In the genomic region with DNA sequence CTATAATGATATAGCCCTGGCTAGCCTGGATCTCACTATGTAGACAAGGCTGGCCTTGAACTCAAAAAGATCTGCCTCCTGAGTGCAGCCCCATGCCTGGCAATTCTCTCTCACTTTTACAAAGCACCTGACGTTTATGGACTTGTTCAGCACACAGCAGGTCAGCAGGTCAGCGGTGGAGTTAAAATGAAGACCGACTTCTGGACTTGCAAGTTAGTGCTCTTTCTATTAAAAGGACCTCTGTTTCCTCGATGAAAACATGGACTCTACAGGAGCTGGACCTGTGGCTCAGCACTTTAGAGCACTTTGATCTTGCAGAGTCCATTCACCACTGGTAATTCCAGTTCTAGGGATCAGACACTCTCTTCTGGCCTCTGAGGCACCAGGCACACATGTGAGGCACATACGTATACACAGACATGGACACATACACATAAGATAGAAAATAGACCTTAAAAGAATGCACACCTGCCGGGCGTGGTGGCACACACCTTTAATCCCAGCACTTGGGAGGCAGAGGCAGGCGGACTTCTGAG, we compare ENCODE assay signal across 27 mouse cellular contexts. TPM values are rescaled to one million over a fixed set of nuclear protein-coding genes. Genes with fewer than 3 reads are reported as not detected.
"Had no signal": no experiment of that assay in that cellular context is flagged by ENCODE, and none has a peak within 500 bp of the region (broad histone marks: within the 10 kb centered on the region; RNA-seq: fewer than 3 reads in every experiment).

No protein-coding gene starts in this region.

- H3K36me3 ChIP-seq: limb, embryonic 12.5 days; limb, embryonic 15.5 days; midbrain, embryonic 12.5 days; midbrain, embryonic 15.5 days; neural tube, embryonic 12.5 days; neural tube, embryonic 15.5 days had no signal

- H3K9ac ChIP-seq: limb, embryonic 12.5 days; limb, embryonic 15.5 days; liver, embryonic 14.5 days; liver, postnatal 0 days; lung, embryonic 14.5 days; midbrain, embryonic 12.5 days; midbrain, embryonic 15.5 days; neural tube, embryonic 12.5 days; neural tube, embryonic 15.5 days had no signal

- DNase-seq: left cerebral cortex, postnatal 4 days; liver, postnatal 0 days; lung, embryonic 14.5 days; right cerebral cortex, adult 18-20 months; right cerebral cortex, postnatal 14 days; right cerebral cortex, postnatal 4 days; thymus, adult 18-20 months; thymus, postnatal 36 days had no signal

- H3K4me2 ChIP-seq: limb, embryonic 12.5 days; limb, embryonic 15.5 days; liver, embryonic 11.5 days; lung, embryonic 14.5 days; midbrain, embryonic 12.5 days; midbrain, embryonic 15.5 days; neural tube, embryonic 12.5 days; neural tube, embryonic 15.5 days had no signal

- H3K27ac ChIP-seq: kidney, postnatal 0 days; limb, embryonic 12.5 days; limb, embryonic 15.5 days; liver, embryonic 14.5 days; midbrain, embryonic 12.5 days; midbrain, embryonic 15.5 days; neural tube, embryonic 12.5 days; neural tube, embryonic 15.5 days; stomach, postnatal 0 days had no signal

- H3K9me3 ChIP-seq: limb, embryonic 12.5 days; limb, embryonic 15.5 days; megakaryocyte, embryonic 14.5 days; midbrain, embryonic 12.5 days; midbrain, embryonic 15.5 days; neural tube, embryonic 12.5 days; neural tube, embryonic 15.5 days had no signal

- H3K4me3 ChIP-seq: limb, embryonic 12.5 days; limb, embryonic 15.5 days; megakaryocyte, embryonic 14.5 days; midbrain, embryonic 12.5 days; midbrain, embryonic 15.5 days; neural tube, embryonic 12.5 days; neural tube, embryonic 15.5 days had no signal

- ATAC-seq: hindbrain, embryonic 16.5 days; liver, postnatal 0 days; lung, postnatal 0 days; midbrain, embryonic 15.5 days had no signal

- H3K27me3 ChIP-seq: limb, embryonic 12.5 days; limb, embryonic 15.5 days; midbrain, embryonic 12.5 days; midbrain, embryonic 15.5 days; neural tube, embryonic 12.5 days; neural tube, embryonic 15.5 days had no signal

- H3K4me1 ChIP-seq: midbrain, embryonic 12.5 days; midbrain, embryonic 15.5 days; neural tube, embryonic 12.5 days; neural tube, embryonic 15.5 days had no signal

RNA-seq across cellular contexts. Expression of a gene that starts 8.8 kb away (rescaled TPM):
- total RNA-seq: layer of hippocampus, adult 18-20 months; layer of hippocampus, postnatal 14 days; left cerebral cortex, adult 8-10 months; left cerebral cortex, postnatal 14 days; left cerebral cortex, postnatal 4 days had no signal
- polyA plus RNA-seq: hindbrain, embryonic 16.5 days; limb, embryonic 12.5 days; liver, embryonic 14.5 days; lung, embryonic 14.5 days; midbrain, embryonic 12.5 days; midbrain, embryonic 15.5 days; neural tube, embryonic 12.5 days; neural tube, embryonic 15.5 days; stomach, embryonic 14.5 days; urinary bladder, adult 2 months had no signal
